Mouse (Mus musculus) neural tube, embryonic 11.5 days (tissue): ENCODE results near the gene Gm11627. TPM values are rescaled to one million over a fixed set of nuclear protein-coding genes. Genes with fewer than 3 reads are reported as not detected.
A peak's percentile ranks its signal among the peaks of the same experiment; 100 is the strongest.

Source experiments
- ATAC-seq: fragments of 200-750 bp; cut with Nextera tagmentation; 2 replicates; pipeline ENCODE4 v1.8.0; 2017; ENCODE audit warnings: moderate number of reproducible peaks, mild to moderate bottlenecking, moderate TSS enrichment, moderate library complexity; ENCODE audit not compliant: insufficient read depth, low FRiP score, low TSS enrichment
- DNase-seq: peaks from one replicate; pipeline ENCODE4 v3.0.0-alpha.2; 2015; ENCODE audit warnings: low spot score
- H3K27ac ChIP-seq: fragments of 300-500 bp; sonication (generic); 2 replicates; pipeline ENCODE4 v1.5.1; 2014; ENCODE audit warnings: low read depth, mild to moderate bottlenecking, low read length
- H3K27me3 ChIP-seq: fragments of 300-500 bp; sonication (generic); 2 replicates; pipeline ENCODE4 v1.6.1; 2014; ENCODE audit warnings: mild to moderate bottlenecking, low read length, mixed read lengths; ENCODE audit not compliant: control insufficient read depth, insufficient read depth
- H3K36me3 ChIP-seq: fragments of 300-500 bp; sonication (generic); 2 replicates; pipeline ENCODE4 v1.6.1; 2014; ENCODE audit warnings: mild to moderate bottlenecking, low read length, moderate library complexity, mixed read lengths; ENCODE audit not compliant: control insufficient read depth, insufficient read depth
- H3K4me1 ChIP-seq: fragments of 300-500 bp; sonication (generic); 2 replicates; pipeline ENCODE4 v1.6.1; 2014; ENCODE audit warnings: low read length, mixed read lengths; ENCODE audit not compliant: control insufficient read depth, insufficient read depth
- H3K4me2 ChIP-seq: fragments of 300-500 bp; sonication (generic); 2 replicates; pipeline ENCODE4 v1.6.1; 2014; ENCODE audit warnings: low read depth, mild to moderate bottlenecking, moderate library complexity
- H3K4me3 ChIP-seq: fragments of 300-500 bp; sonication (generic); 2 replicates; pipeline ENCODE4 v1.5.1; 2014; ENCODE audit warnings: low read depth, low read length
- H3K9ac ChIP-seq: fragments of 300-500 bp; sonication (generic); 2 replicates; pipeline ENCODE4 v1.6.1; 2014; ENCODE audit warnings: mild to moderate bottlenecking, low read length
- H3K9me3 ChIP-seq: fragments of 300-500 bp; sonication (generic); 2 replicates; pipeline ENCODE4 v1.6.1; 2016; ENCODE audit warnings: low read length; ENCODE audit not compliant: control insufficient read depth
- WGBS: fragments of 180-500 bp; shearing (Covaris S2); extraction: QIAGEN DNeasy Blood & Tissue Kit; methylation state at CpG from one replicate; pipeline ENCODE4 v1.1.7; 2014; 5-methylcytosine and 5-hydroxymethylcytosine counted together
- polyA plus RNA-seq: library from polyadenylated mRNA; unstranded; fragments of >200 nt; fragmentation: Nextera tagmentation; extraction: Ambion mirVana; gene quantifications from 2 replicates; pipeline ENCODE4 v1.2.1, GENCODE M21; 2014

The Gm11627 gene
- polyA plus RNA-seq, 1 experiment from 2014 or later = 9.9 TPM

GRCm38 (mm10) chr11:102582736-102583135, 3.5 kb upstream of the Gm11627 start:
- H3K4me2 ChIP-seq = no peak overlapping the region
- no peaks in the 10 kb centered on the region for H3K27me3 ChIP-seq
- H3K36me3 ChIP-seq = no peaks in the 10 kb centered on the region
- H3K9me3 ChIP-seq = no peaks in the 10 kb centered on the region
- H3K27ac ChIP-seq = no peak overlapping the region
- peaks cover 35% of the 10 kb centered on the region for H3K4me1 ChIP-seq
- ATAC-seq = no peak
- 9% methylated on average over 5 of the region's 5 CpGs for WGBS
- H3K9ac ChIP-seq = no peak overlapping the region
- no peak overlapping the region for H3K4me3 ChIP-seq
- no peak for DNase-seq

GRCm38 (mm10) chr11:102582016-102582610, 2.9 kb upstream of the Gm11627 start:
- Histone ChIP-seq H3K9me3 (no peaks in the 10 kb centered on the region), H3K27me3 (no peaks in the 10 kb centered on the region), H3K4me1 (peaks cover 35% of the 10 kb centered on the region), H3K4me2 (no peak overlapping the region), H3K4me3 (no peak overlapping the region), H3K36me3 (no peaks in the 10 kb centered on the region), H3K27ac (no peak overlapping the region), H3K9ac (no peak overlapping the region)
- ATAC-seq = no peak
- no peak for DNase-seq
- 19% methylated on average over 13 of the region's 13 CpGs for WGBS

DNA sequence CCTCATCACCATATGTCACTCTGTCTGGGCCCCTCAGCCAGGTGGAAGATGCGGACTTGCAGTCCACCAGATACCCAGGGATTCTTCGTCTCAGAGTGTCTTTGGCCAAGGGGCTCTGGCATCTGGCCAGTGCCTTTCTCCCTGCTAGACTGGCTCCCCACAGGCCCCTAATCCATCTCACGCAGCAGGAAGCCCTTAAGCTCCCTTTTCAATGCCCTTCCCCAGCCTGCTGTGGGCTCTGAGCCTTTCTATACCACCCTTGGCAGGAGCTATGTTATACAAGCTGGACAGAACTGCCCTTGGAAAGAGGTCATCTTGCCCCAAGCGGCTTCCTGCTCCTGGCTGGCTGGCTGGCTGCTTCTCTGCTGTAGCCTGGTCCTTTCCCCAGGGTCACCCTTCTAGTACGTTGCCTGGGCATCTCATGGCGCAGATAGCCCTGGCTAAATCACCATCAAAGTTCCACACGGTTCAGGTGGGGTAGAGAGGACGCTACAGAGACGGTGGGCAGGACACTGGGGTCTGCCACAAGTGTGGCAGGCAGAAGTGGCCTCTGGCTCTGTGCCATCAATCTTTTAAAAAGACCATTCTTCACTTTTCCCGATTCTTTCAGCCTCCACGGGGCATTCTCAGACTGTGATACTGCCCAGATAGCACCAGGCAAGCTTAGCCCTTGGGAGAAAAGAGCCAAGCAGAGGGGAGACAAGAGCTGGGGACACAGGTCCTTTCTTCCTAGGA, 2.2 kb upstream of the Gm11627 start:
- no peak overlapping the region for H3K4me3 ChIP-seq
- 31% methylated on average over 11 of the region's 11 CpGs for WGBS
- H3K9ac ChIP-seq = no peak overlapping the region
- no peak overlapping the region for H3K27ac ChIP-seq
- no peak overlapping the region for H3K4me2 ChIP-seq
- ATAC-seq (no peak), DNase-seq (no peak)
- no peaks in the 10 kb centered on the region for H3K36me3 ChIP-seq
- no peaks in the 10 kb centered on the region for H3K27me3 ChIP-seq
- no peaks in the 10 kb centered on the region for H3K9me3 ChIP-seq
- peaks cover 35% of the 10 kb centered on the region for H3K4me1 ChIP-seq

DNA sequence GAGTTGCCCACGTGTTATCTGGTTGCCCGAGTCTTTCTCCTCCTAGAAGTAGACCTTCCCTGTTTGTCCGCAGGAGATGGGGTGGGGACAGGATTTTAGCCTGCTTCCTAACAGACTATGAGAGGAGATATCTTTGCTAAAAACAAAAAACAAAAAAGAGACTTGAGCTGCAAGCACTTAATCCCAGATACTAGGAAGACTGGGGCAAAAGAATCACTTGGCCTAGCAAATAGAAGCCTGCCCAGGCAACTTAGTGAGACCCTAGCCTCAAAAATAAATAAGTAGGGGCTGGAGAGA, 721 bp upstream of the Gm11627 start:
- Histone ChIP-seq H3K9ac (peak overlapping the region; percentile 51; the same call in 1 of the 2 replicates), H3K4me3 (no peak overlapping the region; the same call in 1 of the 2 replicates), H3K4me1 (peaks cover 35% of the 10 kb centered on the region), H3K4me2 (peak overlapping the region; percentile 52), H3K36me3 (no peaks in the 10 kb centered on the region), H3K9me3 (no peaks in the 10 kb centered on the region), H3K27ac (peak overlapping the region; percentile 77), H3K27me3 (no peaks in the 10 kb centered on the region)
- DNase-seq (no peak), ATAC-seq (no peak)
- WGBS = 39% methylated on average over 3 of the region's 3 CpGs

- 8% methylated on average over 27 of the region's 27 CpGs for WGBS
- peak; percentile 39; the same call in 1 of the 2 replicates for ATAC-seq
- peaks cover 35% of the 10 kb centered on the region for H3K4me1 ChIP-seq
Observed at GRCm38 (mm10) chr11:102578341-102579118, 731 bp downstream of the Gm11627 start.

DNA sequence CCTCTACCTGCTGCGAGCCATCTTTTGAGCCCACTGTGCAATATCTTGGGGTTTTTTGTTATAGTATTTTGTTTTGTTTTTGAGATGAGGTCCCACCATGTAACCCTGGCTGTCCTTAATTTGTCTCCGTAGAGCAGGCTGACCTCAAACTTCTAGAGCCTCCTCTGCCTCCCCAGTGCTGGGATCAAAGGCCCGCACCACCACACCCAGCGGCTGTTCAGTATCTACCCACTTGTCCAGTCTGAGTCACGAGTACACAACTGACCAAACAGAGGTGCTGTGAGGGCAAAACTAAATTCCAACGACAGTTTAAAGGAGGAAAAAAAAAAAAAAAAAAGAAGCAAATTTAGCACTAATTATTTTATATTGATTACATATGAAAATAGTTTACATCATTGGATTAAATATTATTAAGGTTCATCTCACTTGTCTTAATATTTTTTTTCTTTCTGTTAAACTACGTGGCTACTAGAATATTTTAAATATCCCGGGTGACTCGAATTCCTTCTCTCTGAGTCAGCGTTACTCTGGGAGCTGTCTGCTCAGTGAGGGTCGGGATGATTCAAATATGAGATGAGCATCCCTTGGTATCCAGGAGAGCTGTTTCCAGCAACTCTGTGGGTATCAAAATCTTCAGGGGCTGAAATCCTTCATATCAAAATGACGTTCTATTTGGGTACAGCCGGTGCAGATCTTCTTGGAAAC, 3.1 kb downstream of the Gm11627 start:
- Histone ChIP-seq H3K4me3 (no peak overlapping the region), H3K9me3 (no peaks in the 10 kb centered on the region), H3K36me3 (no peaks in the 10 kb centered on the region), H3K9ac (no peak overlapping the region), H3K27me3 (no peaks in the 10 kb centered on the region), H3K27ac (no peak overlapping the region), H3K4me2 (no peak overlapping the region), H3K4me1 (peaks cover 22% of the 10 kb centered on the region)
- 72% methylated on average over 13 of the region's 13 CpGs for WGBS
- DNase-seq (no peak), ATAC-seq (no peak)

More at GRCm38 (mm10) chr11:102578341-102579118, 731 bp downstream of the Gm11627 start:
- Histone ChIP-seq H3K4me3 (peak overlapping the region; percentile 22), H3K36me3 (no peaks in the 10 kb centered on the region), H3K27me3 (no peaks in the 10 kb centered on the region), H3K9ac (peak overlapping the region; percentile 51), H3K9me3 (no peaks in the 10 kb centered on the region), H3K4me2 (peak overlapping the region; percentile 52), H3K27ac (peak overlapping the region; percentile 77)
- peak; percentile 83 for DNase-seq

- no peak overlapping the region for H3K4me2 ChIP-seq
- no peak overlapping the region for H3K9ac ChIP-seq
Observed at GRCm38 (mm10) chr11:102575034-102575433, 4.2 kb downstream of the Gm11627 start.

DNA sequence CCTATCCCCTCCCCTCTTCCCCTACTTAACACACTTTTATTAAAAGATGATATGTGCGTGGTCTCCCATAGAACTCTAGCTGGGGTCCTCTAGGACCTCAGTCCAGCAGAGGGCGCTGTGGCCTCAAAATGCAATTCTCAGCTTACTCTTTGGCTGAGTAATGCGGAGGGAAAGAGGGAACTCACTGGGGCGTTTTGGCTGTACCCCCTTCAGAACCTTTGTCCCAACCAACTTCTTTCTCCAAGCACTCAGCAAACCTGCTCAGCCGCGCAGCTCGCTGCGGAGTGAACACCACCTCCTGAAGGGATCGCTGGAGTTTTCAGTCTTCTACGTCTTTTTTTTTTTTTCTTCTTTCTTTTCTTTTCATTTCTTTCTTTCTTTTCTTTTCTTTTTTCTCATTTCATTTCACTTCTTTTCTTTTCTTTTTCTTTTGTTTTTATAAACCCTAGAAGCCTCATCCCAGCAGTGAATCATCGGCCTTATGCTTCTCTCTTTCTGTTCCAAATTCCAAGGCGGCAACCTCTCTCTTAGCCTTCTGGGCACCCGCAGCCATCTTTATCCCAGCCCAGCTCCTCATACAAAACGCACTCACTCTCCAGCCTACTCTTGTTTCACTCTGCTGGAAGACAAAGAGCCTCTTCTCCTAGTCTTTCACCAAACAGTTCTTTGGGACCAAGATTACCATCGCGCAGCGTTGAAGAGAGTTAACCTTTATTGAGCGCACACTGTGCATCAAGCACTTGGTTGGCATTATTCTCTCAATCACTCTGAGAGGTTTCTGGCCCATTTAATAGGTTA, 6.2 kb downstream of the Gm11627 start:
- Histone ChIP-seq H3K4me1 (0 out of 2 replicates have a peak, but pooled peaks cover under 1% of the 10 kb centered on the region), H3K9ac (peak overlapping the region; percentile 59), H3K4me3 (peak overlapping the region; percentile 31), H3K36me3 (no peaks in the 10 kb centered on the region), H3K27me3 (no peaks in the 10 kb centered on the region), H3K9me3 (no peaks in the 10 kb centered on the region), H3K4me2 (peak overlapping the region; percentile 57), H3K27ac (no peak overlapping the region)
- WGBS = 8% methylated on average over 18 of the region's 18 CpGs
- ATAC-seq = peak; percentile 73; the same call in 1 of the 2 replicates
- DNase-seq = peak; percentile 92

More at GRCm38 (mm10) chr11:102575034-102575433, 4.2 kb downstream of the Gm11627 start:
- Histone ChIP-seq H3K4me3 (no peak overlapping the region), H3K9me3 (no peaks in the 10 kb centered on the region), H3K36me3 (no peaks in the 10 kb centered on the region), H3K4me1 (peaks cover 17% of the 10 kb centered on the region), H3K27me3 (no peaks in the 10 kb centered on the region), H3K27ac (no peak overlapping the region)
- DNase-seq (no peak), ATAC-seq (no peak)
- 56% methylated on average over 1 of the region's 1 CpGs for WGBS
